Mouse (Mus musculus) kidney, adult 2 months (tissue): ENCODE measurements at regions not wholly inside any gene's neighbourhood (a gene's known extent, or its start where the extent isn't known, plus 50 kb on each side); places are given as distances from the start of the nearest gene placed in this dataset.
"Not testable (repeated sequence)": the region's sequence is repeated elsewhere in the genome, so short reads cannot be mapped to it uniquely, and the experiment has no call there.

Source experiments
- CTCF ChIP-seq: fragments of 200-500 bp; conservative IDR thresholded peaks from 2 replicates; pipeline ENCODE4 v1.5.1; 2011; ENCODE audit warnings: low read depth, mild to moderate bottlenecking, control low read depth, low read length, moderate library complexity, mixed read lengths; ENCODE audit not compliant: insufficient read depth, insufficient read length
- POLR2A ChIP-seq: fragments of 200-500 bp; IDR thresholded peaks from one replicate; pipeline ENCODE4 v1.6.1; 2011; ENCODE audit warnings: low read depth, low read length, control low read depth

GRCm38 (mm10) chr13:3410281-3410680 lies 127.6 kb upstream of the Gdi2 start:
- TF ChIP-seq POLR2A, CTCF: not testable (repeated sequence)
